Mouse (Mus musculus) brain, embryonic 14.5 days (tissue): ENCODE results near the gene Stx2.
"Not testable (repeated sequence)": the region's sequence is repeated elsewhere in the genome, so short reads cannot be mapped to it uniquely, and the experiment has no call there.

Experiments
- CTCF ChIP-seq: fragments of 200-500 bp; IDR thresholded peaks from 2 replicates; pipeline ENCODE4 v1.5.1; 2012; ENCODE audit warnings: inconsistent platforms, mild to moderate bottlenecking, moderate library complexity, borderline replicate concordance; ENCODE audit not compliant: insufficient read depth, insufficient read length; ENCODE audit errors: extremely low read depth
- POLR2A ChIP-seq: fragments of 200-500 bp; IDR thresholded peaks from 2 replicates; pipeline ENCODE4 v1.6.1; 2012; ENCODE audit warnings: mild to moderate bottlenecking, inconsistent platforms, borderline replicate concordance; ENCODE audit not compliant: poor library complexity, insufficient read depth, insufficient read length, severe bottlenecking; ENCODE audit errors: extremely low read depth

DNA sequence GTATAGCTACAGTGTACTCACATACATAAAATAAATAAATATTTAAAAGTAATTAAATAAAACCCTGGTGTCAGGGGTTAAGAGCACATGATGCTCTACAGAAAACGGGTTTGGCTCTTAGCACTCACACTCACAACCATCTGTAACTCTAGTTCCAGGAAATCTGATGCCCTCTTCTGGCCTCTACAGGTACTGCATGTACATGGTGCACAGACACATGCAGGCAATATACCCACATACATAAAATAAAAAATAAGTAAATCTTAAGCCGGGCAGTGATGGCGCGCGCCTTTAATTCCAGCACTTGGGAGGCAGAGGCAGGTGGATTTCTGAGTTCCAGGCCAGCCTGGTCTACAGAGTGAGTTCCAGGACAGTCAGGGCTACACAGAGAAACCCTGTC, 54.0 kb downstream of the Stx2 start:
- not testable (repeated sequence) for TF ChIP-seq POLR2A
- peak; percentile 34; the same call in 1 of the 2 replicates for TF ChIP-seq CTCF
